Mouse (Mus musculus) small intestine, adult 2 months (tissue): ENCODE data around the gene Myh9.

Source experiments
- CTCF ChIP-seq: fragments of 200-500 bp; IDR thresholded peaks from 2 replicates; pipeline ENCODE4 v1.5.1; 2012; ENCODE audit warnings: low read depth, mild to moderate bottlenecking, control low read depth, inconsistent platforms, low read length, moderate library complexity, mixed read lengths; ENCODE audit not compliant: insufficient replicate concordance, insufficient read length; ENCODE audit errors: extremely low read depth
- POLR2A ChIP-seq: fragments of 200-500 bp; IDR thresholded peaks from 2 replicates; pipeline ENCODE4 v1.6.1; 2012; ENCODE audit warnings: low read depth, mild to moderate bottlenecking, control low read depth, inconsistent platforms, low read length, moderate library complexity

- TF ChIP-seq CTCF (no peak), POLR2A (no peak)
Observed at GRCm38 (mm10) chr15:77773099-77773915, 68.7 kb downstream of the Myh9 start.
